Mouse (Mus musculus) limb, embryonic 13.5 days (tissue): ENCODE results near the gene Gm10277. TPM values are rescaled to one million over a fixed set of nuclear protein-coding genes. Genes with fewer than 3 reads are reported as not detected.

Source experiments
- ATAC-seq: fragments of 200-750 bp; cut with Nextera tagmentation; 2 replicates; pipeline ENCODE4 v1.8.0; 2017; ENCODE audit warnings: low read depth, moderate number of reproducible peaks, moderate TSS enrichment; ENCODE audit not compliant: low FRiP score
- H3K27ac ChIP-seq: fragments of 300-500 bp; sonication (generic); 2 replicates; pipeline ENCODE4 v1.5.1; 2015; ENCODE audit warnings: inconsistent platforms, mild to moderate bottlenecking, moderate library complexity
- H3K27me3 ChIP-seq: fragments of 300-500 bp; sonication (generic); 2 replicates; pipeline ENCODE4 v1.6.1; 2015; ENCODE audit warnings: mild to moderate bottlenecking, inconsistent platforms
- H3K36me3 ChIP-seq: fragments of 300-500 bp; sonication (generic); 2 replicates; pipeline ENCODE4 v1.6.1; 2015; ENCODE audit warnings: inconsistent platforms, mild to moderate bottlenecking, moderate library complexity
- H3K4me1 ChIP-seq: fragments of 300-500 bp; sonication (generic); 2 replicates; pipeline ENCODE4 v1.6.1; 2015; ENCODE audit warnings: inconsistent platforms
- H3K4me2 ChIP-seq: fragments of 300-500 bp; sonication (generic); replicated peaks from 2 replicates; pipeline ENCODE4 v1.6.1; 2015; ENCODE audit warnings: inconsistent platforms, mild to moderate bottlenecking, moderate library complexity
- H3K4me3 ChIP-seq: fragments of 300-500 bp; sonication (generic); 2 replicates; pipeline ENCODE4 v1.5.1; 2015; ENCODE audit warnings: moderate library complexity, mild to moderate bottlenecking, inconsistent platforms
- H3K9ac ChIP-seq: fragments of 300-500 bp; sonication (generic); 2 replicates; pipeline ENCODE4 v1.6.1; 2015; ENCODE audit warnings: mild to moderate bottlenecking, inconsistent platforms
- H3K9me3 ChIP-seq: fragments of 300-500 bp; sonication (generic); 2 replicates; pipeline ENCODE4 v1.6.1; 2016; ENCODE audit warnings: inconsistent platforms
- WGBS: fragments of 180-500 bp; shearing (Covaris S2); methylation state at CpG from one replicate; pipeline ENCODE4 v1.1.7; 2015; 5-methylcytosine and 5-hydroxymethylcytosine counted together
- polyA plus RNA-seq: library from polyadenylated mRNA; unstranded; fragments of >200 nt; fragmentation: Nextera tagmentation; extraction: Ambion mirVana; gene quantifications from 2 replicates; pipeline ENCODE4 v1.2.1, GENCODE M21; 2015

Gm10277 gene
- polyA plus RNA-seq, 1 experiment from 2014 or later: 1.8 TPM

GRCm38 (mm10) chr11:77793238-77793930 is 5.8 kb upstream of the Gm10277 start:
- Histone ChIP-seq H3K9me3 (no peaks in the 10 kb centered on the region), H3K36me3 (no peaks in the 10 kb centered on the region), H3K27ac (0 out of 2 replicates have a peak overlapping the region, but pooled peaks have one; percentile 11), H3K4me2 (peak overlapping the region; percentile 76), H3K27me3 (no peaks in the 10 kb centered on the region), H3K9ac (peak overlapping the region; percentile 61), H3K4me3 (peak overlapping the region; percentile 51), H3K4me1 (peaks cover 42% of the 10 kb centered on the region)
- peak; percentile 84 for ATAC-seq
- 3% methylated on average over 19 of the region's 19 CpGs for WGBS

GRCm38 (mm10) chr11:77792566-77792909 is 5.0 kb upstream of the Gm10277 start:
- peak overlapping the region; percentile 76 for H3K4me2 ChIP-seq
- no peak for ATAC-seq
- no peak overlapping the region for H3K9ac ChIP-seq
- H3K4me3 ChIP-seq: no peak overlapping the region
- H3K9me3 ChIP-seq: no peaks in the 10 kb centered on the region
- peak overlapping the region; percentile 93 for H3K27ac ChIP-seq
- WGBS: 65% methylated on average over 7 of the region's 7 CpGs
- no peaks in the 10 kb centered on the region for H3K27me3 ChIP-seq
- peaks cover 42% of the 10 kb centered on the region for H3K4me1 ChIP-seq
- H3K36me3 ChIP-seq: no peaks in the 10 kb centered on the region

- Histone ChIP-seq H3K9ac (no peak overlapping the region; the same call in 1 of the 2 replicates), H3K4me3 (no peak overlapping the region), H3K4me1 (peaks cover 42% of the 10 kb centered on the region), H3K27ac (peak overlapping the region; percentile 93), H3K36me3 (no peaks in the 10 kb centered on the region), H3K27me3 (no peaks in the 10 kb centered on the region), H3K9me3 (no peaks in the 10 kb centered on the region), H3K4me2 (peak overlapping the region; percentile 30)
- no peak for ATAC-seq
- 43% methylated on average over 12 of the region's 12 CpGs for WGBS
Measured at GRCm38 (mm10) chr11:77791752-77792565, 4.4 kb upstream of the Gm10277 start.

- H3K27me3 ChIP-seq: no peaks in the 10 kb centered on the region
- peak overlapping the region; percentile 93 for H3K27ac ChIP-seq
- no peaks in the 10 kb centered on the region for H3K9me3 ChIP-seq
- no peaks in the 10 kb centered on the region for H3K36me3 ChIP-seq
- peak; percentile 87 for ATAC-seq
- WGBS: 25% methylated on average over 8 of the region's 8 CpGs
- H3K4me2 ChIP-seq: peak overlapping the region; percentile 30
- H3K9ac ChIP-seq: peak overlapping the region; percentile 50
- H3K4me1 ChIP-seq: peaks cover 45% of the 10 kb centered on the region
- H3K4me3 ChIP-seq: no peak overlapping the region
Measured at GRCm38 (mm10) chr11:77791241-77791727, 3.7 kb upstream of the Gm10277 start.

GRCm38 (mm10) chr11:77790286-77790685 is 2.7 kb upstream of the Gm10277 start:
- no peak for ATAC-seq
- Histone ChIP-seq H3K4me3 (no peak overlapping the region), H3K36me3 (peaks cover 5% of the 10 kb centered on the region; the same call in 1 of the 2 replicates), H3K9me3 (no peaks in the 10 kb centered on the region), H3K4me2 (no peak overlapping the region), H3K27me3 (no peaks in the 10 kb centered on the region), H3K4me1 (peaks cover 54% of the 10 kb centered on the region), H3K27ac (peak overlapping the region; percentile 93), H3K9ac (peak overlapping the region; percentile 31)
- WGBS: 48% methylated on average over 9 of the region's 9 CpGs

- Histone ChIP-seq H3K27me3 (no peaks in the 10 kb centered on the region), H3K9ac (no peak overlapping the region), H3K4me1 (peaks cover 62% of the 10 kb centered on the region), H3K4me2 (no peak overlapping the region), H3K4me3 (no peak overlapping the region), H3K36me3 (peaks cover 5% of the 10 kb centered on the region; the same call in 1 of the 2 replicates), H3K9me3 (no peaks in the 10 kb centered on the region), H3K27ac (peak overlapping the region; percentile 49; the same call in 1 of the 2 replicates)
- 69% methylated on average over 5 of the region's 5 CpGs for WGBS
- no peak for ATAC-seq
Measured at GRCm38 (mm10) chr11:77789512-77789911, 2.0 kb upstream of the Gm10277 start.

GRCm38 (mm10) chr11:77785768-77786561 is 1.6 kb downstream of the Gm10277 start:
- ATAC-seq: no peak
- WGBS: 58% methylated on average over 7 of the region's 7 CpGs
- H3K9ac ChIP-seq: peak overlapping the region; percentile 39
- no peaks in the 10 kb centered on the region for H3K9me3 ChIP-seq
- peaks cover 8% of the 10 kb centered on the region for H3K36me3 ChIP-seq
- H3K4me1 ChIP-seq: peaks cover 57% of the 10 kb centered on the region
- no peak overlapping the region for H3K4me3 ChIP-seq
- no peaks in the 10 kb centered on the region for H3K27me3 ChIP-seq
- H3K27ac ChIP-seq: peak overlapping the region; percentile 87
- 0 out of 2 replicates have a peak overlapping the region, but pooled peaks have one; percentile 16 for H3K4me2 ChIP-seq

GRCm38 (mm10) chr11:77785396-77785767 is 2.2 kb downstream of the Gm10277 start:
- Histone ChIP-seq H3K36me3 (peaks cover 14% of the 10 kb centered on the region), H3K27me3 (no peaks in the 10 kb centered on the region), H3K9me3 (no peaks in the 10 kb centered on the region), H3K27ac (peak overlapping the region; percentile 87), H3K4me2 (0 out of 2 replicates have a peak overlapping the region, but pooled peaks have one; percentile 16), H3K9ac (peak overlapping the region; percentile 39; the same call in 1 of the 2 replicates), H3K4me3 (no peak overlapping the region), H3K4me1 (peaks cover 51% of the 10 kb centered on the region)
- no peak for ATAC-seq
- WGBS: 12% methylated on average over 5 of the region's 5 CpGs

- peak overlapping the region; percentile 87 for H3K27ac ChIP-seq
- WGBS: 83% methylated on average over 9 of the region's 9 CpGs
- no peaks in the 10 kb centered on the region for H3K9me3 ChIP-seq
- no peak overlapping the region for H3K9ac ChIP-seq
- H3K4me2 ChIP-seq: no peak overlapping the region
- H3K27me3 ChIP-seq: no peaks in the 10 kb centered on the region
- no peak for ATAC-seq
- peaks cover 14% of the 10 kb centered on the region for H3K36me3 ChIP-seq
- no peak overlapping the region for H3K4me3 ChIP-seq
- H3K4me1 ChIP-seq: peaks cover 46% of the 10 kb centered on the region
Measured at GRCm38 (mm10) chr11:77784894-77785293, 2.7 kb downstream of the Gm10277 start.

GRCm38 (mm10) chr11:77783747-77784646 is 3.5 kb downstream of the Gm10277 start:
- Histone ChIP-seq H3K9ac (peak overlapping the region; percentile 57), H3K27me3 (no peaks in the 10 kb centered on the region), H3K36me3 (peaks cover 17% of the 10 kb centered on the region), H3K4me3 (no peak overlapping the region), H3K4me1 (peaks cover 41% of the 10 kb centered on the region), H3K27ac (peak overlapping the region; percentile 87), H3K4me2 (peak overlapping the region; percentile 24; the same call in 1 of the 2 replicates), H3K9me3 (no peaks in the 10 kb centered on the region)
- 58% methylated on average over 18 of the region's 18 CpGs for WGBS
- no peak for ATAC-seq
